Mouse (Mus musculus): Measurements from ENCODE around the gene Cntd1. TPM values are rescaled to one million over a fixed set of nuclear protein-coding genes. Genes with fewer than 3 reads are reported as not detected.

Gene Cntd1
- polyA plus RNA-seq, 1 experiment from 2014 or later = 1.4 TPM

GRCm38 (mm10) chr11:101245071-101245470 lies 33.7 kb upstream of the Cntd1 start:
- H3K9me3 ChIP-seq = no peaks in the 10 kb centered on the region
- H3K9ac ChIP-seq (replicated peaks) = no peak overlapping the region
- peaks cover 39% of the 10 kb centered on the region for H3K27me3 ChIP-seq
- no peak for ATAC-seq (replicated peaks)
- no peaks in the 10 kb centered on the region for H3K36me3 ChIP-seq
- WGBS = 52% methylated on average over 4 of the region's 4 CpGs
- H3K4me3 ChIP-seq = no peak overlapping the region
- H3K4me2 ChIP-seq (replicated peaks) = no peak overlapping the region
- no peak overlapping the region for H3K27ac ChIP-seq (replicated peaks)
- peaks cover 12% of the 10 kb centered on the region for H3K4me1 ChIP-seq

DNA sequence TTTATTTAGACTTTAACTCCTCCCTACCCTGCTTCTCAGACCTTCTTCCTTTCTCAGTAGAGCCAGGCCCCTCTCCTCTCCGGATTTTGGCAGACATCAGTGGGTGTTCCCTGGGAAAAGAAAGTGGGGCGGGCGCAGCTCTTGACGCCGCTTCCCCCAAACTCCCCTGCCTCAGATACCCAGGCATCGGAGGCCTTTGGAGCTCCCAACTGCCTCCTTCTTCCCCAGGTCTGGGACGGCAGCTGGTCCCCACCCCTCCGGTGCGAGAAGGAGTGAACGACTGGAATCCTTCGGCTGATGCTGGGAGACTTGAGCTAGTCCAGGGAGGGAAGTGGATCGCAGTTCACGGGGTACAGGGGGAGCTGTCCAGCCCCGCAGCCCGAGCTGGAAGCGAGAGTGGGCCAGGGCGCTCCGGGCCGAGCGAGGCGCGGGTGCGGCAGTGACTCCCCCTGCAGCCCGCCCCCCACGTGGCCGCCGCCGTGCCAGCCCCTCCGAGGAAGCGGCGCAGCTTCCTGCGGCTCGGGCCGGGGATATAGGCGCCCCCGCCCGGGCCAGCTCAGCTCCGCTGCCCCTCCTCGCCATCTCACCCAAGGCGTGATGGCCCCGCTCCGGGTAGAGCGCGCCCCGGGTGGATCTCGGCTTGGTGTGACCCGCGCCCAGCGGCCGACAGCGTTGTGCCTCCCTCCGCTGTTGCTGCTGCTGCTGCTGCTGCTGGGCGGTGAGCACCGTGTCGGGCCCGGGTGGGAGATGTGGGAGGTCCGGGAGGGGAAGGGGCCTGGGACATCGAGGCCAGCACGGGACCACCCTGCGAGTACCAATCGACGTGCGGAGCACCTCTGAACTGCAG lies 32.7 kb upstream of the Cntd1 start, which contains the start of gene Ramp2:
TSS of gene Ramp2 (plus strand) at position 174 of the 847 bp plus-strand sequence.
- Histone ChIP-seq H3K9me3 (no peaks in the 10 kb centered on the region), H3K4me3 (peak within 1 kb of the TSS; percentile 68), H3K27ac (replicated peaks) (peak within 1 kb of the TSS; percentile 37; the same call in 1 of the 2 replicates), H3K4me1 (peaks cover 12% of the 10 kb centered on the region), H3K36me3 (no peaks in the 10 kb centered on the region), H3K9ac (replicated peaks) (peak within 1 kb of the TSS; percentile 66), H3K4me2 (replicated peaks) (peak within 1 kb of the TSS; percentile 97), H3K27me3 (peaks cover 39% of the 10 kb centered on the region)
- peak; percentile 63 for ATAC-seq (replicated peaks)
- WGBS = under 1% methylated on average over 50 of the region's 63 CpGs

- 0 out of 2 replicates have a peak overlapping the region, but pooled peaks have one; percentile 37 for H3K27ac ChIP-seq (replicated peaks)
- H3K9me3 ChIP-seq = no peaks in the 10 kb centered on the region
- H3K36me3 ChIP-seq = no peaks in the 10 kb centered on the region
- peaks cover 12% of the 10 kb centered on the region for H3K4me1 ChIP-seq
- peaks cover 39% of the 10 kb centered on the region for H3K27me3 ChIP-seq
- peak overlapping the region; percentile 66 for H3K9ac ChIP-seq (replicated peaks)
- peak overlapping the region; percentile 97 for H3K4me2 ChIP-seq (replicated peaks)
- no peak for ATAC-seq (replicated peaks)
- H3K4me3 ChIP-seq = peak overlapping the region; percentile 68
- 2% methylated on average over 7 of the region's 7 CpGs for WGBS
Observed at GRCm38 (mm10) chr11:101246702-101247012, 32.2 kb upstream of the Cntd1 start.

- Histone ChIP-seq H3K9me3 (no peaks in the 10 kb centered on the region), H3K36me3 (no peaks in the 10 kb centered on the region), H3K27ac (replicated peaks) (no peak overlapping the region), H3K4me1 (peaks cover 13% of the 10 kb centered on the region), H3K4me2 (replicated peaks) (no peak overlapping the region), H3K4me3 (peak overlapping the region; percentile 68; the same call in 1 of the 2 replicates), H3K9ac (replicated peaks) (no peak overlapping the region), H3K27me3 (peaks cover 39% of the 10 kb centered on the region)
- WGBS = 83% methylated on average over 6 of the region's 6 CpGs
- ATAC-seq (replicated peaks) = no peak
Observed at GRCm38 (mm10) chr11:101247521-101248030, 31.2 kb upstream of the Cntd1 start.

GRCm38 (mm10) chr11:101248258-101248994 lies 30.4 kb upstream of the Cntd1 start:
- no peak overlapping the region for H3K9ac ChIP-seq (replicated peaks)
- no peaks in the 10 kb centered on the region for H3K36me3 ChIP-seq
- peaks cover 39% of the 10 kb centered on the region for H3K27me3 ChIP-seq
- peaks cover 20% of the 10 kb centered on the region for H3K4me1 ChIP-seq
- ATAC-seq (replicated peaks) = no peak
- 39% methylated on average over 14 of the region's 14 CpGs for WGBS
- no peak overlapping the region for H3K4me2 ChIP-seq (replicated peaks)
- no peak overlapping the region for H3K27ac ChIP-seq (replicated peaks)
- no peaks in the 10 kb centered on the region for H3K9me3 ChIP-seq
- no peak overlapping the region for H3K4me3 ChIP-seq

DNA sequence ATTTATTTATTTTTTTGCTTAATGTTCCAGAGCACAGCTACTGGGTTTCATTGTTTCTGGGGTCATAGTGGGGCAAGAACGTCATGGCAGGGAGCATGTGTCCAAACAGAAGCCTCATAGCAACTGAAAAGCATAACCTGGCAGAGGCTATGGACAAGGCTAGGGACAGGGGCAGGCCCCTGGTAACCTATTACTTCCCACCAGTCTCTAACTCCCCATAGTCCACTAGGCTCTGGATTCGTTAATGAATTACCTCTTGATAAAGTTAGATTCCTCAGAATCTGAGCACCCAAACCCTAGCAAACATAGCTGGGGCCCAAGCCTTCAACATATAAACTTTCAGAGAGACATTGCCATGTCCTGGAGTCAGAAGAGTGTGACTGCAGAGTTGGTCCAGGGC lies 27.8 kb upstream of the Cntd1 start:
- H3K9ac ChIP-seq (replicated peaks) = no peak overlapping the region
- no peak overlapping the region for H3K4me3 ChIP-seq
- no peaks in the 10 kb centered on the region for H3K36me3 ChIP-seq
- 82% methylated on average over 2 of the region's 2 CpGs for WGBS
- no peak for ATAC-seq (replicated peaks)
- H3K27me3 ChIP-seq = peaks cover 24% of the 10 kb centered on the region
- no peak overlapping the region for H3K27ac ChIP-seq (replicated peaks)
- H3K9me3 ChIP-seq = no peaks in the 10 kb centered on the region
- peaks cover 24% of the 10 kb centered on the region for H3K4me1 ChIP-seq
- H3K4me2 ChIP-seq (replicated peaks) = no peak overlapping the region

GRCm38 (mm10) chr11:101252941-101253340 lies 25.9 kb upstream of the Cntd1 start:
- ATAC-seq (replicated peaks) = no peak
- no peaks in the 10 kb centered on the region for H3K36me3 ChIP-seq
- H3K27ac ChIP-seq (replicated peaks) = peak overlapping the region; percentile 87; the same call in 1 of the 2 replicates
- no peaks in the 10 kb centered on the region for H3K9me3 ChIP-seq
- peak overlapping the region; percentile 86 for H3K9ac ChIP-seq (replicated peaks)
- H3K4me3 ChIP-seq = peak overlapping the region; percentile 71
- H3K4me1 ChIP-seq = peaks cover 17% of the 10 kb centered on the region
- 13% methylated on average over 7 of the region's 7 CpGs for WGBS
- H3K27me3 ChIP-seq = peaks cover 5% of the 10 kb centered on the region
- H3K4me2 ChIP-seq (replicated peaks) = peak overlapping the region; percentile 93

DNA sequence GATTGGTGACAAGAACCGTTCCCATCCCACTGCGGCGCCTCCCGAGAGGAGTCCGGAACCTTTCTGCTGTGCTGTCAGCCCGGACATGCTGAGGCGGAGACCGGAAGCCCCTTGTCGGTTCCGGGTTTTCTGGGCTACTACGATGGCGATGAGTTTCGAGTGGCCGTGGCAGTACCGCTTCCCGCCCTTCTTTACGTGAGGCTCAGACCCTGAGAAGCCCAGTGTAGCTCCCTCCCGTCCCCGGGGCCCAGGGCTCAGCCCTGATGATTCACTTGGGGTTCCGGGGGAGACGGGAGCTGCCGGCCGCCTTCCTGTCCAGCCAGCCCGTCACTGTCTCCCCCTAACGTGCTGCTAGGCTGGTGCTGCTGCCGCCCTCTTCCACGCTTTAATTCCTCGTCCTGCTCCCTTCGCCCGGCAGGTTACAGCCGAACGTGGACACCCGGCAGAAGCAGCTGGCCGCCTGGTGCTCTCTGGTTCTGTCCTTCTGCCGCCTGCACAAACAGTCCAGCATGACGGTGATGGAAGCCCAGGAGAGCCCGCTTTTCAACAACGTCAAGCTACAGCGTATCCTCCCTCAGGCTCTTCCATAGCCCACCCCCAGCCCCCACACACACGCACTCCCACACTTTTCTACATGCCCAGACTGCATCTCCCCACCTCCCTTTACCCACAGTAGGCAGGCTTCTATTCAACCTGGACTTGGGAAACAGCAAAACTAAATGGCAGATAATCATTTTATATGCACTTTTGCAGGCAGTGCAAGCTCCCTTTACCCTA lies 25.0 kb upstream of the Cntd1 start, which contains the start of gene Vps25:
TSS of gene Vps25 (plus strand) at position 95 of the 777 bp plus-strand sequence.
- H3K27me3 ChIP-seq = no peaks in the 10 kb centered on the region
- H3K4me1 ChIP-seq = peaks cover 17% of the 10 kb centered on the region
- H3K4me3 ChIP-seq = peak within 1 kb of the TSS; percentile 71
- peak; percentile 86 for ATAC-seq (replicated peaks)
- H3K4me2 ChIP-seq (replicated peaks) = peak within 1 kb of the TSS; percentile 93
- peak within 1 kb of the TSS; percentile 86 for H3K9ac ChIP-seq (replicated peaks)
- H3K27ac ChIP-seq (replicated peaks) = peak within 1 kb of the TSS; percentile 87
- H3K9me3 ChIP-seq = no peaks in the 10 kb centered on the region
- no peaks in the 10 kb centered on the region; the same call in 1 of the 2 replicates for H3K36me3 ChIP-seq
- WGBS = under 1% methylated on average over 40 of the region's 40 CpGs

GRCm38 (mm10) chr11:101255826-101256775 lies 22.7 kb upstream of the Cntd1 start:
- Histone ChIP-seq H3K27ac (replicated peaks) (no peak overlapping the region), H3K9me3 (no peaks in the 10 kb centered on the region), H3K27me3 (peaks cover 4% of the 10 kb centered on the region; the same call in 1 of the 2 replicates), H3K4me2 (replicated peaks) (no peak overlapping the region), H3K4me3 (no peak overlapping the region), H3K9ac (replicated peaks) (no peak overlapping the region), H3K4me1 (peaks cover 32% of the 10 kb centered on the region), H3K36me3 (peaks cover 3% of the 10 kb centered on the region; the same call in 1 of the 2 replicates)
- WGBS = 88% methylated on average over 13 of the region's 13 CpGs
- no peak for ATAC-seq (replicated peaks)

- H3K36me3 ChIP-seq = peaks cover 3% of the 10 kb centered on the region; the same call in 1 of the 2 replicates
- H3K9me3 ChIP-seq = no peaks in the 10 kb centered on the region
- H3K4me3 ChIP-seq = no peak overlapping the region
- H3K27ac ChIP-seq (replicated peaks) = no peak overlapping the region
- H3K27me3 ChIP-seq = peaks cover 26% of the 10 kb centered on the region
- no peak for ATAC-seq (replicated peaks)
- H3K4me1 ChIP-seq = peaks cover 21% of the 10 kb centered on the region
- H3K9ac ChIP-seq (replicated peaks) = no peak overlapping the region
- 50% methylated on average over 6 of the region's 6 CpGs for WGBS
- H3K4me2 ChIP-seq (replicated peaks) = no peak overlapping the region
Observed at GRCm38 (mm10) chr11:101259261-101259712, 19.5 kb upstream of the Cntd1 start.
